Mouse (Mus musculus): ENCODE data around the gene Cfap44. TPM values are rescaled to one million over a fixed set of nuclear protein-coding genes. Genes with fewer than 3 reads are reported as not detected.

Cfap44 gene
- total RNA-seq, 2 experiments from 2014 or later: not detected

Other genes with a start within 250 kb of the Cfap44 start
- gene Usf3, start 221.6 kb upstream of the Cfap44 start, total RNA-seq (2021): 10 to 100 TPM; 22.2 to 24.2 TPM
- gene Sidt1, start 61.6 kb upstream of the Cfap44 start, total RNA-seq (2021): under 1 TPM; 0.21 to 0.25 TPM
- gene Spice1, start 47.7 kb upstream of the Cfap44 start, total RNA-seq (2021): 10 to 100 TPM in 1 of 2 experiments, 1 to 10 TPM in 1; 9.6 to 10.8 TPM
- gene Boc, start 164.1 kb downstream of the Cfap44 start, total RNA-seq (2021): 1 to 10 TPM; 8.8 to 9.3 TPM